Mouse (Mus musculus) left cerebral cortex, adult 9 months (tissue): ENCODE data around the gene Gm3336.

ENCODE experiments used
- DNase-seq, 2 experiments: peaks; one replicate each; pipeline ENCODE4 v3.0.0; 2022; ENCODE audit warnings: low spot score in 2 of 2

Gm3336 gene

GRCm38 (mm10) chr8:70747211-70747890 lies 29.0 kb downstream of the Gm3336 start:
- no peak for DNase-seq

GRCm38 (mm10) chr8:70748246-70749096 lies 30.1 kb downstream of the Gm3336 start:
- no peak for DNase-seq

- peak in 1 of 2 experiments; percentile 2 for DNase-seq
Observed at GRCm38 (mm10) chr8:70749097-70749674, 30.8 kb downstream of the Gm3336 start.

DNA sequence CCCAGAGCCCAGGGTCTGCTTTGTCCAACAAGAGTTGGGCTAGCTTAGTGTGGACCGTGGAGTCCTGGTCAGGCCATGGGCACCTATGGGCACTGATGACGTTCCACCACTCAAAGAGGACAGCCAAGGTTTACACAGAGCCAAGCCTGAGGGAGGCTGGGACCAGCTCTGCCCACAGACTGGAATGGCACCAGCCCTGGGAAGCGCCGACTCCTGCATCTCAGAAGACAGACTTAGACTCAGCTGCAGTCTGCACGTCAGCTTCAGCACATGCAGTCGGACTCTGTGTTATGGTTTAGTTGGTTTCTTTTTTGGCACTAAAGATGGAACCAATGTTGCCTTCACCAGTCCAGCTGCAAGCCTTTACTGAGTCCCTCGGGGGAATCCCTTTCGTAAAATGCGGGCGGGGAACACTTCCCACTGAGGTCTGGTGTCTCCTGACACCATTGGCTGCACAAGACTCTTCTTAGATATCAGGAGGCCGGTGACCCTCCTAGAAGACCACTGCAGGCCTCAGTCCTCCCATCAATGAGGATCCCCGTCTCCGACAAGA lies 31.9 kb downstream of the Gm3336 start:
- peak; percentile 15 to 39 for DNase-seq

GRCm38 (mm10) chr8:70752000-70752764 lies 33.8 kb downstream of the Gm3336 start:
- peak; percentile 40 to 86 for DNase-seq

DNA sequence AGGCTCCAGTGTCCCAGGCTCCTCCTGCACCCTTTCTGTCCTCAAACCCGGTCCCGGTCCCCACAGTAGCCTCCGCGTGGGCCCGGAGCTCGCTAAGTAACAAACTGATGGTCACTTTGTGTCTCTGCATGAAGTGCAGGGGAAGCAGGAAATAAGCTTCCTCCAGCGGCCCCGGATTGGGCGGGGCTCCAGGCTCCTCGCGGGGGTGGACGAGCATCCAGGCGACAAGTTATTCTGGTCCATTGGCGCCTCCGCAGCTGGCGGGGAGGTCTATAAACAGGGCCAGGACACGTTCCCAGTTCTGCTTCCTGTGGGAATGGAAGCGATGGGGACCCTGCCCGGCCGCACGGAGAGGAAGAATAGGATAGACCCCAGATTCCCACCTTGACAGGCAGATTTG lies 34.8 kb downstream of the Gm3336 start:
- DNase-seq = peak; percentile 49 to 90

- peak; percentile 97 to 98 for DNase-seq
Observed at GRCm38 (mm10) chr8:70754043-70754870, 35.9 kb downstream of the Gm3336 start, which contains the start of gene Rab3a. TSS of gene Rab3a (plus strand) at chr8:70754679.

DNA sequence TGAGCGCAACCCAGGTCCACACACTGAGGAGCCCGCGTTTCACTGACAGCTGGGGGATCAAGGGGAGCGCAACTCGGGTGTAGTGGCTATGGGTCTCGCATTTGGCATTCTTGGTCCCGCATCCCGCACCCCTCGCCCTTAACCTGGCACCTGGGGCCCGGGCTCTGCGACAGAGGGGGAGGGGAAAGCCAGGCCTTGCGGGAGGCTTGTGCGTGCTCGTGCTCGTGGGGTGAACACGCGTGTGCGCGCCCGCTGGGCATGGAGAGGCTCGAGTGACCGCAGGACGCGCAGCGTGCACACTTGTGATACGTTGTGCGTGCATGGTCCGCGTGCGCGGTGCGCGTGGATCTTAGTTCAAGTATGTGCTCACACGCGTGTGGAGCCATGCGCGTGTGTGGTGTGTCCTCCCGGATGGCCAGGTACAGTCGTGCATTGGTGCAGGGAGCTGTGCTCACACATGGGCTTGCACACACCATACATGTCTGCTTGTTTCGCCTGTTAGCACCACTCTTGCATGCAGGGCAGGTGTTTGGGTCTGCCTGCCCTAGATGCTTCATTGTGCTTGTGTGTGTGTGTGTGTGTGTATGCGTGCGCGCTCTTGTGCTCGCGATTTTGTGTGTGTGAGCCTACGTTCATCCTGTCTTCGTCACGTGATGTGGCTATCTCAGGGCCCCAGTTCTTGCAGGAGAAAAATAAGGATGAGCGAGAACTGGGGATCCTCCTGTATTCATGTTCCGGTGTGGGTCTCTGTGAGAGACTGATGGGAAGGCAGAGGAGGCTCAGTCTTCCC lies 36.7 kb downstream of the Gm3336 start:
- peak; percentile 64 to 85 for DNase-seq

DNA sequence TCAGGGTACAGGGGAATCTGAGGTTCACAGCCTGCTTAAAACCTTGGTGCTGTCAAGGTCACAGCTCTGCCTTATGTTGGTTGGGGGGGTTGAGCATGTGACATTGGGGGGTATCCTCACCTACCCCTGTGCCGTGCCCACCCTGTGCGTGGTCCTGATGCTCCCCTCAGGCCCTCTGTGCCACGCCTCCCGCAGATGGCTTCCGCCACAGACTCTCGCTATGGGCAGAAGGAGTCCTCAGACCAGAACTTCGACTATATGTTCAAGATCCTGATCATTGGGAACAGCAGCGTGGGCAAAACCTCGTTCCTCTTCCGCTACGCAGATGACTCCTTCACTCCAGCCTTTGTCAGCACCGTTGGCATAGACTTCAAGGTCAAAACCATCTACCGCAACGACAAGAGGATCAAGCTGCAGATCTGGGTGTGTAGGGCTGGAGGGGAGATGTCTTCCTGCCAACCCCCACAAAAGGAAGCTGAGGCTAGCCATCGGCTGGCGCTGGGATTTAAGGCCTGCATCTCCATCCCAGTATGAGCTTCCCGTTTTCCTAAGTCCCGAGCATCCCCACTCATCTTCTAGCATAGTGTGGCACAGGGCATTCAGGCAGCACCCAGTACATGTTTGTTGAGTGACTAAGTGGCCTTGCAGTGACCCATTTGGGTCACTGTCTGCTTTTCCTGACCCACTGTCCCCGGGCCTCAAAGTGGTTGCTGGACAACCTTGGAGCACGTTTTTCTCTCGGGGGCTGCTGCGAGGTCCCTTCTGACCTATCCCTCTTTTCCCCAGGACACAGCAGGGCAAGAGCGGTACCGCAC lies 37.5 kb downstream of the Gm3336 start:
- DNase-seq = peak; percentile 15 to 27

GRCm38 (mm10) chr8:70756476-70757040 lies 38.2 kb downstream of the Gm3336 start:
- DNase-seq = peak in 1 of 2 experiments; percentile 10

DNA sequence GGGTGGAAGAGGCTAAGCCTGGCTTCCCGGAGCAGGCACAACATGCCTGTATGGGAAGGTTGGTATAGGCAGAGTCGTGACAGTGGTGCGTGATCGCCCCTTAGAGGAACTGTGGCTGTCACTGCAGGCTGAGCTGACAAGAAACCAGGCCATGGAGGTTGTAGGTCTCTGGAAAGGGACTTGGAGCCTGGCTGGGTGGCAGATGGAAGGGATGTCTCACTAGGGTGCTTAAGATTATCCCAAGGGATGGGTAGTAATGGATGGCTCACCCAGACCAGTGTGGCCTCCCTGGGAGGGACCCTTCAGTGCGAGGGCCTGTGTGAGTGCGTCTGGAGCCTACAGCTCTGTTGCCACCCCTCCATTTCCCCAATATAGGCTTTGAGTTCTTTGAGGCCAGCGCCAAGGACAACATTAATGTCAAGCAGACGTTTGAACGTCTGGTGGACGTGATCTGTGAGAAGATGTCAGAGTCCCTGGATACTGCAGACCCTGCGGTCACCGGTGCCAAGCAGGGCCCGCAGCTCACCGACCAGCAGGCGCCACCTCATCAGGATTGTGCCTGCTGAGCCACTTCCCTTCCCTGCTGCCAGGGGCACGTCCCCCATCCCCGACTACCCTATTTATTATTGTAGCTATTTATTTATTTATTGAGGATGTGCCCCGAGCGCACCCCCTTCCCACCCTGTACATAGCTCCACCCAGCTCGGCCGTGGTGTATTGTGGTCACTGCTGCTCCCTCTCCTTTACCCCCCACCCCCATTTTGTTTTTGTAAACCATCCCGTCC lies 39.4 kb downstream of the Gm3336 start:
- DNase-seq = peak in 1 of 2 experiments; percentile 28

DNA sequence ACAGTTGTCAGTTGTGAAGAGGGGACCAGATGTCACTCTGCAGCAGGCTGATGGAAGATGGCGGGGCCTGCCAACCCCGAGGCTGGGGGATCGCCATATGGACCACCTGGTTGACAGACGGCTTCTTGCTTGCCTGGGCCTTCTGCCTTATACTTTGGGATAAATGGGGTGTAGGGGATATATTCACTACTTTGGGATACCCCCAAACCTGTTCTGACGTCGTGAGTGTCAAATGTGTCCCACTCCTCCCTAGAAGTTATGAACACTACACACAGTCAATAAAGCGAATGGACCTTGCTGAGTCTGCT lies 39.9 kb downstream of the Gm3336 start:
- DNase-seq = peak in 1 of 2 experiments; percentile 13

GRCm38 (mm10) chr8:70758616-70759561 lies 40.5 kb downstream of the Gm3336 start:
- DNase-seq = no peak

DNA sequence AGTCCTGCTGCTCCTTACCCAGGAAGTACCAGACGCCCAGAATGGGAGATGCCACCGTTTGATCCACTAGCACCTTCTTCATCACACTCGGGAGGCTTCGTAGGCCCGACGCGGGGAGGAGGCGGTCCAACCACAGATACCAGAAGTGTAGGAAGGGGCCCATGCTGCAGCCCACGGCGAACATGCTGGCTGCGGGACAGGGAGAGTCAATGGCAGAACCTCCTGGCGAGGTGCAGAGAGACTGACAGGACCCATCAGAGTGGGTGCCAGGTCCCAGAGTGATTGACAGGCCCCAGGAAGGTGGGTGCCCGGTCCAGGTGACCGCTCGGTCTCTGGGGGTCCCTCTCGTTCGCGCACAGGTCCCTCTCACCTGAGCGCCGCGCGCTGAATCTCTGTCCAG lies 42.0 kb downstream of the Gm3336 start:
- no peak for DNase-seq

GRCm38 (mm10) chr8:70760775-70761406 lies 42.5 kb downstream of the Gm3336 start, which contains the start of gene Mpv17l2:
TSS of gene Mpv17l2 (minus strand) at chr8:70760946.
- DNase-seq = peak; percentile 96 to 98

GRCm38 (mm10) chr8:70762118-70762517 lies 43.8 kb downstream of the Gm3336 start:
- DNase-seq = no peak
